Mouse (Mus musculus) G1E (cell line): ENCODE data around the gene A630023A22Rik.

Experiments used
- CTCF ChIP-seq: IDR thresholded peaks from 2 replicates; pipeline ENCODE4 v1.5.1; 2012; ENCODE audit warnings: low read depth, low read length, inconsistent platforms, mixed read lengths
- GATA1 ChIP-seq: IDR thresholded peaks from 2 replicates; pipeline ENCODE4 v1.6.1; 2012; ENCODE audit warnings: borderline replicate concordance, low read length, inconsistent platforms, mixed read lengths
- POLR2AphosphoS5 ChIP-seq: IDR thresholded peaks from 2 replicates; pipeline ENCODE4 v1.6.1; 2012; ENCODE audit warnings: low read depth, low read length, inconsistent platforms; ENCODE audit not compliant: insufficient replicate concordance
- TAL1 ChIP-seq: conservative IDR thresholded peaks from 2 replicates; pipeline ENCODE4 v1.6.1; 2012; ENCODE audit warnings: low read depth, low read length, inconsistent platforms, mixed read lengths

DNA sequence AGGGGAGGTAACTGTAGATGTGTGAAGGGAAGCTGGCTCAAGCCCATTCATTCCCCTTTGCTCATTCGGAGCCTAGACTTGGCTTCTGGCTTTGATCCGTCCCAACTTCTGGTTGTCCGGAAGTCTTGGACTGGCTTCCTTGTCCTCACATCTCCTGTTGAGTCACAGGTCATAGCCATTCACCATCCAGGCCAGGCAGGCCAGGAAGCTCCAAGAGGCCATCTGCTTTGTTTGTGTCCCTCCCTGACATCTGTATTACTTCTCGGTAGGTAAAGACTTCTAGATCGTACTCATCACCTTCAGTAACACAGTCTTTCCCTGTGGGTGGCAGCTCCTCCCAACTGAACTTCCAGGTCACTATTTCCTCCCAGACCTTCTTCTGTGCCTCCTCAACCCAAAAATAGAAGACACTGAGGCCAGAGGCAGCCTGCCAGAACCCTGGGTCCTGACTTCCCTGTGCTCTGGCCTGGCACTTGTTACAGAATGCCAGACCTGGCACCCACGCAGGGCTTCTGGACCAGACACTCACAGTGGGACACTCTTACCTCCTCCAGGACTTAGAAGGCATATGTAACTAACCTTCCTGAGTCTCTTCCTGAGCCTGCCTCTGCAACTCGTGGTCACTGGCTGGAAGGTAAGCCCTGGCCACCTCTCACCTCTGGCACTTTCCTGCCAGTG, 16.6 kb upstream of the A630023A22Rik start:
- TF ChIP-seq CTCF: no peak
- TF ChIP-seq GATA1: no peak
- TF ChIP-seq TAL1: no peak
- no peak for TF ChIP-seq POLR2AphosphoS5
